8 mouse cellular contexts compared by ENCODE assay signal in the genomic region with DNA sequence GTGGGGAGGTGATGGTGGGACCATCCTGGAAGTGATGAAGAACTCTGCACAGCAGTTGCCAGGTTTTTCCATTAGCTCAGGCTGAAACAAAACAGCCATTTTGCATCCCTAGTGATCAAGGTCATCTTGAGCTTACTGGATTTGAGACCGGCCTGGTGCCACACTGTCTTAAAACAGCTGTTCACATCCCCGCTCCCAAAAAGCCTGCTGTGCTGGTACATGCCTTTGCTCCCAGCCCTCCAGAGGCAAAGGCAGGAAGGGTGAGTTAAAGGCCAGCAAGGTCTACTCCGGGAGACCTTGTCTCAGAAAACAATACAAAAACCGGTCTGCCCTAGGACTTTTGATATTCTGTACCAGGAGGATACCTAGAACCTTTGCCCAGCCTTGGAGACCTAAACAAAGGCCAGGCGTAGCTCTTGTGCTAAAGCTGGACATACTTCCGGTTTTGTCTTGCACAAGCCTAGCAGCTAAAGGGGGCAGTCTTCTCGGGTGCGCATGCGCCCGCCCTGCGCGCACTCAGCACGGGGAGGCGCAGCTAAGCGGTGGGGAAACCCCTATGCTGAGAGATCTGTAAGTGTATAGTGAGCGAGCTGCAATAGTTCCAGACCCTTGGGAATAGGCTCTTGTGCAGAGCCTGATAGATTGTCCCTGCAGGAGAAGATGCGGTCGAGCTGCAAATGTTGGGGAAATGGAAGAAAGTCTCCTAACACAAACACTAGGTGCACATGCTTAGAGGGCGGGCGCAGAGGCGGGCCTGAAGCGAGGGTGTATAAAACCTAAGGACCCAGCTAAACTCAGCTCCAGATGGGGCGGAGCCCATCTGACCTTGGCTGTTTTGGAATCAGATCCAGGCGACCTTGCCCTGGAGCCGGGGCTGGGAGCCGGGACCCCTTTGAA. TPM values are rescaled to one million over a fixed set of nuclear protein-coding genes. Genes with fewer than 3 reads are reported as not detected.
DNase-seq lines count a peak whose midpoint lies in the region; ATAC-seq lines count a peak whose summit lies in the region.

No protein-coding gene starts in this region.

- WGBS in hindbrain, embryonic 10.5 days = 12% methylated on average over 26 of the region's 26 CpGs
- 8% methylated on average over 26 of the region's 26 CpGs for WGBS in lung, embryonic 16.5 days

- peak overlapping the region; percentile 60 for H3K4me2 ChIP-seq in lung, embryonic 16.5 days (ENCODE audit: low read depth, low read length)

- peak overlapping the region; percentile 84 for H3K27ac ChIP-seq in hindbrain, embryonic 10.5 days
- H3K27ac ChIP-seq in lung, embryonic 16.5 days (ENCODE audit: low read length) = peak overlapping the region; percentile 89

- H3K27me3 ChIP-seq in hindbrain, embryonic 10.5 days (ENCODE audit: insufficient read depth, poor library complexity, severe bottlenecking) = peaks cover 33% of the 10 kb centered on the region
- H3K27me3 ChIP-seq in lung, embryonic 16.5 days (ENCODE audit: control insufficient read depth, insufficient read depth, low read depth, low read length) = no peaks in the 10 kb centered on the region

- no peaks in the 10 kb centered on the region for H3K9me3 ChIP-seq in hindbrain, embryonic 10.5 days
- H3K9me3 ChIP-seq in lung, embryonic 16.5 days (ENCODE audit: control insufficient read depth, low read length) = no peaks in the 10 kb centered on the region

- peak; percentile 82 for DNase-seq in Muller cell, postnatal 12 days (ENCODE audit: inconsistent ontology term)
- peak; percentile 67 for DNase-seq in cerebellum, adult 9-10 months
- DNase-seq in frontal cortex, adult 2 months (ENCODE audit: extremely low spot score in 1 of 2, low spot score in 1 of 2) = peak; percentile 69 to 83
- peak; percentile 82 for DNase-seq in hindbrain, embryonic 10.5 days (ENCODE audit: low spot score)
- DNase-seq in layer of hippocampus, adult 9-10 months (ENCODE audit: low spot score) = peak; percentile 67
- DNase-seq in ovary, adult 18-20 months (ENCODE audit: low spot score) = peak; percentile 81
- peak; percentile 91 for DNase-seq in thymus, postnatal 0 days (ENCODE audit: low spot score)

- H3K4me3 ChIP-seq in hindbrain, embryonic 10.5 days = peak overlapping the region; percentile 45
- peak overlapping the region; percentile 30 for H3K4me3 ChIP-seq in lung, embryonic 16.5 days (ENCODE audit: low read length)

- ATAC-seq in lung, embryonic 16.5 days (ENCODE audit: low read depth) = peak; percentile 96

- peak overlapping the region; percentile 57 for H3K9ac ChIP-seq in lung, embryonic 16.5 days (ENCODE audit: low read length)

- peaks cover 37% of the 10 kb centered on the region for H3K4me1 ChIP-seq in hindbrain, embryonic 10.5 days (replicated peaks)
- H3K4me1 ChIP-seq in lung, embryonic 16.5 days (replicated peaks; ENCODE audit: control insufficient read depth, insufficient read depth, low read length) = peaks cover 12% of the 10 kb centered on the region

- H3K36me3 ChIP-seq in hindbrain, embryonic 10.5 days = peaks cover 73% of the 10 kb centered on the region
- peaks cover 39% of the 10 kb centered on the region for H3K36me3 ChIP-seq in lung, embryonic 16.5 days (ENCODE audit: control insufficient read depth, insufficient read depth, low read length)

RNA-seq across cellular contexts. Expression of a gene that starts 11.4 kb away (rescaled TPM):
- polyA plus RNA-seq in frontal cortex, adult 2 months (2012; rRNA removed) = 32.6 and 33.4 TPM in 2 replicates
- polyA plus RNA-seq in hindbrain, embryonic 10.5 days (2016; fragmentation: Nextera tagmentation; extraction: Ambion mirVana) = 27.8 and 36.0 TPM in 2 replicates
- polyA plus RNA-seq in lung, embryonic 16.5 days (2015; fragmentation: Nextera tagmentation; extraction: Ambion mirVana) = 55.5 and 62.1 TPM in 2 replicates
- 50.0 and 56.2 TPM in 2 replicates for polyA plus RNA-seq in thymus, postnatal 0 days (2015; fragmentation: Nextera tagmentation; extraction: Ambion mirVana)

RNA-seq across cellular contexts. Expression of a gene that starts 14.9 kb away (rescaled TPM):
- polyA plus RNA-seq in frontal cortex, adult 2 months (2012; rRNA removed) = 18.0 and 24.0 TPM in 2 replicates
- polyA plus RNA-seq in hindbrain, embryonic 10.5 days (2016; fragmentation: Nextera tagmentation; extraction: Ambion mirVana) = 27.5 and 27.6 TPM in 2 replicates
- polyA plus RNA-seq in lung, embryonic 16.5 days (2015; fragmentation: Nextera tagmentation; extraction: Ambion mirVana) = 42.2 and 43.7 TPM in 2 replicates
- 37.4 and 39.2 TPM in 2 replicates for polyA plus RNA-seq in thymus, postnatal 0 days (2015; fragmentation: Nextera tagmentation; extraction: Ambion mirVana)

RNA-seq across cellular contexts. Expression of a gene that starts 38.6 kb away (rescaled TPM):
- polyA plus RNA-seq in frontal cortex, adult 2 months (2012; rRNA removed) = 109 and 111 TPM in 2 replicates
- polyA plus RNA-seq in hindbrain, embryonic 10.5 days (2016; fragmentation: Nextera tagmentation; extraction: Ambion mirVana) = 58.9 and 69.2 TPM in 2 replicates
- 55.1 and 57.3 TPM in 2 replicates for polyA plus RNA-seq in lung, embryonic 16.5 days (2015; fragmentation: Nextera tagmentation; extraction: Ambion mirVana)
- 65.3 and 73.8 TPM in 2 replicates for polyA plus RNA-seq in thymus, postnatal 0 days (2015; fragmentation: Nextera tagmentation; extraction: Ambion mirVana)

RNA-seq across cellular contexts. Expression of a gene that starts 39.9 kb away (rescaled TPM):
- polyA plus RNA-seq in frontal cortex, adult 2 months (2012; rRNA removed) = 18.9 and 20.4 TPM in 2 replicates
- polyA plus RNA-seq in hindbrain, embryonic 10.5 days (2016; fragmentation: Nextera tagmentation; extraction: Ambion mirVana) = 34.1 and 35.1 TPM in 2 replicates
- polyA plus RNA-seq in lung, embryonic 16.5 days (2015; fragmentation: Nextera tagmentation; extraction: Ambion mirVana) = 37.8 and 40.1 TPM in 2 replicates
- polyA plus RNA-seq in thymus, postnatal 0 days (2015; fragmentation: Nextera tagmentation; extraction: Ambion mirVana) = 25.7 and 29.2 TPM in 2 replicates

RNA-seq across cellular contexts. Expression of a gene that starts 40.1 kb away (rescaled TPM):
- 68.4 and 72.5 TPM in 2 replicates for polyA plus RNA-seq in frontal cortex, adult 2 months (2012; rRNA removed)
- 27.3 and 30.8 TPM in 2 replicates for polyA plus RNA-seq in hindbrain, embryonic 10.5 days (2016; fragmentation: Nextera tagmentation; extraction: Ambion mirVana)
- 18.3 and 20.8 TPM in 2 replicates for polyA plus RNA-seq in lung, embryonic 16.5 days (2015; fragmentation: Nextera tagmentation; extraction: Ambion mirVana)
- polyA plus RNA-seq in thymus, postnatal 0 days (2015; fragmentation: Nextera tagmentation; extraction: Ambion mirVana) = 13.7 and 19.4 TPM in 2 replicates

Comparison
In these comparisons a context has a peak if more than half of its experiments do, and no peak if none do; other contexts are left out.
1. Peak in every context shown above with its lines: DNase-seq, ATAC-seq, H3K4me3 ChIP-seq and H3K27ac ChIP-seq.